Mouse (Mus musculus): ENCODE measurements around the gene Mmp24. TPM values are rescaled to one million over a fixed set of nuclear protein-coding genes. Genes with fewer than 3 reads are reported as not detected.
"Not testable (repeated sequence)": the region's sequence is repeated elsewhere in the genome, so short reads cannot be mapped to it uniquely, and the experiment has no call there.

Mmp24 gene
- total RNA-seq, 4 experiments from 2014 or later: not detected

DNA sequence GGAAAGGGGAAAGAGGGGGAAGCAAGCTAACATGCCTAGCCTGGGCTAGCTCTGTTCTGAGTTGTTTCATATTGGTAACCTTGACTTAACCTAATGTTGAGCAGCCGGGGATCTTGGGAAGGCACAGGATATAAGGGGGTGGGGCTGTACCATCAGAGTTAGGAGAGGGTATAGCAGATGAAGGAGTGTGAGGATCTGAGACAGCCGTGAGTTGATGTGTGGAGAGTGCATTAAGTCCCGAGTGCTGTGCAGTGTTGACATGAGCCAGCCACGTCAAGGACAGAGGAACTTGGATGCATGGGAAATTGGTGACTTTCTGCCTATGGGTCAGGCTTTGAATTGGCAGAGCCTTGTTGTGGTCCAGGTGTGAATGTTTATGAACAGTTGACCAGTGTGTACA is 37.5 kb downstream of the Mmp24 start:
- DNase-seq (ENCODE audit: low spot score in 2 of 2): no peak

DNA sequence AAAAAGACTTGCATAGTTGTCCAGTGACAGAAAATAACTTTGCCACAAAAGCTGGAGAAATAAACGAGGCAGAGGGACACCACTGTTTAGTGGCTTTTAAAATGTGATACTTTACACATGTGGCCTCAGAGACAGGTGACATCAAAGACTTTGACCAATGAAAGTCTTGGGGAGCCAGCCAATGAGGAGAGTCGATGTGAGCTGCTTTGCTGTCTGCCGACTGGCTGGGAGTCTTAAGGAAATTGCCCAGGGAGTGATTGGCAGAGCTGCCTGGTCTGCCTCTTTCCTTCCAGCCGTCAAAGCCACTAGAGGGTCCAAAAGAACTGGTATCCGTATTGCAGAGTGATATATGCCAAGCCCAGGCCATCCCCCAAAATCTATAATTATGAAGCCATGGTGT is 39.7 kb downstream of the Mmp24 start:
- DNase-seq (ENCODE audit: low spot score in 2 of 2): no peak

DNA sequence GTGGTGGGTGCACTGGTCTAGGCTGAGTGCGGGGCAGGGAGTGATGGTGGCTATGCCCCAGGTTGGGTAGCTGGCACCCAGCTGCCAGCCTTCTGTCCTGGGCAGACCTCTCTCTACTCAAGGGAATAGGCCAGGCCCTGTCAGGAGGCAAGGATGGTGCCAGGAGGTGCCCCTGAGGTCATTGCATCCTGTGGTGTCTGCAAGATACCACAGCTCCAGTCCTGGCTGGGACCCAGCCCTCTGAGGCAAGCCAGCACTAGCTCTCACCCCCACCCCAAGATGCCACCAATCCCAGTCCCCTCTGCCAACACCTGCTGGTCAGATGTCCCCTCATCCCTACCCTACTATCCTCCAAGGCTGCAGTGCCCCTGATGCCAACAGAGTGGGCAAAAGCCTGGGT is 41.0 kb downstream of the Mmp24 start:
- no peak for DNase-seq (ENCODE audit: low spot score in 2 of 2)

DNA sequence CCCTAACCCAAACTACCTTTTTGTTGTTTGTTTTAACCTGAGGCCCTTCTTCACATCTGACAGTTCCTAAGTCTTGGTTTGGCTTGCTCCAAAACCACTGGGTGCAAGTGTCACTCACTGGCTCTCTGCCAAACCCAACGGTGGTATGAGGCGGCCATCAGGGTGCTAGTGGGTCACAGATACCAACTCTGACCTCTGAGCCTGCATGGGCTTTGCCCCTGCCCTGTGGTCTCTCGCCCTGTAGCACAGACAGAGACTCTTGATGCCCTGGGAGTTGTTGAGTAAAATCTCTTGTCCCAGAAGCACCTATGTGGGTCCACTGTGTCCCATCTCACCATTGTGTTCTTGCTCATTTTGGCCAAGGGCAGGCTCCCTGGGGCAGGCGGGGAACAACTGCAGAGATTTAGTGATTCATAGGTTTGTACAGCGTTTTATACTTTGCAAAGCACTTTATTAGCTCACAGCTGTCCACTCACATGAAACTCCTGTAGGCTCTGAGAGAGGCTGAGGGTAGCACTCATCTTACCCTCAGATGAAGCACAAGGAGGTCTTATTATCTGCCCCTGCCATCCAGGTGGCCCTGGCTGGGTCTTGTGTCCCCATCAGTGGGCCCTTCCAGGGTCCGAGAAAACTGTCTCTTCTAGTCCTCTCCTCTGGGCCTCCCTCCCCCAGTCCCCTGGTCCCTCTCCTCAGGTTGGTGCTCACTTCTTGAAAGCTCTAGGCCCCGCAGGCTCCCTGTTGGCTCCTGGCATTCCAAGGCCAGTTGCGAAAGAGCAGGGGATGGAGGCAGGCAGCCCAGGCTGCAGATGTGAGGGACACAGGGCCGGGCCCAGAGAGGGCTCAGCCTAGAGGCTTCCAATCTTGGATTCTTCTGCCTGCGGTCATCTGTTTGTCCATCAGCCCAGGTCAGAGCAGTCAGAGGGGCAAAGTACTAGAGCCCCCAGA is 42.4 kb downstream of the Mmp24 start:
- DNase-seq (ENCODE audit: low spot score in 2 of 2): peak in 1 of 2 experiments; percentile 42

DNA sequence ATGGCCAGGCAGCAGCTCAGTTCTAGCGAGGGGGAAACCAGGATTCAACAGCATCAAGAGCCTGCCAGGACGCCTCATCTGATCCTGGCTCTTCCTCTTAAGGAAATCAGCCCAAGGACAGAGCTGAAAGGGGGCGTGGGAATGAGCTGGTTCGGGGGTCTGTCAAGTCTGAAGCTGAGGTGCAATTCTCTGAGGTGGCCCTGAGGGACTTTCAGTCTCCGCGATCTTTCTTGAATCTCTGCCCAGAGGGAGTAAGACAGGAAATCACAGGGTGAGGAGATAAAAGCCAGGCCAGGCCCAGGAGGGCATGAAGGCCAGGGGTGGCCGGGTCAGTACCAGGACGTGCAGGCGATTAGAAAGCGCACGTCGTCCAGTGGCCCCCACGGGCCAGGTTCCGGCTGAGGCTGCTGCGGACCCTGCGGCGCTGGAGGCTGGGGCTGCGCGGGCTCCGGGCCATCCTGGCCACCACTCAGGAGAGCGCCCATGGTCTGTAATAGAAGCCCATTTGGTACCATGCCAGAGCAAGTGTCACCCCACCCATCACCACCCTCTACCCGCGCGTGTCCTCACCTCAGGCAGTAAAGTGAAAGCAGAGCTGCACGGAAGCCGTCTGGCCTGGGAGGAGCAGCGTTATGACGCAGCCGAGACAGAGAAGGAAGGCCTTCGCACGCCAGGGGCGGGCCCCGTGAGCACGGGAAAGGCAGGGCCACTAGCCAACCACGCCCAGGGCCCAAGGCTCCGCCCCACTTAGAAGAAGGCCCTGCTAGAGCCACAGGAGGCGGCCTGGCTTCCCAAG is 43.7 kb downstream of the Mmp24 start:
- DNase-seq (ENCODE audit: low spot score in 2 of 2): peak; percentile 95 to 97

DNA sequence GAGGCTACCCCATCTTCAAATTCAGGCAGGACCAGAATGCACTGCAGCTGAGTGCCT is 44.1 kb downstream of the Mmp24 start, which contains the start of gene BC029722:
Gene BC029722 (minus strand): TSS at position 35 of the 57 bp plus-strand sequence.
- no peak for DNase-seq (ENCODE audit: low spot score in 2 of 2)

DNA sequence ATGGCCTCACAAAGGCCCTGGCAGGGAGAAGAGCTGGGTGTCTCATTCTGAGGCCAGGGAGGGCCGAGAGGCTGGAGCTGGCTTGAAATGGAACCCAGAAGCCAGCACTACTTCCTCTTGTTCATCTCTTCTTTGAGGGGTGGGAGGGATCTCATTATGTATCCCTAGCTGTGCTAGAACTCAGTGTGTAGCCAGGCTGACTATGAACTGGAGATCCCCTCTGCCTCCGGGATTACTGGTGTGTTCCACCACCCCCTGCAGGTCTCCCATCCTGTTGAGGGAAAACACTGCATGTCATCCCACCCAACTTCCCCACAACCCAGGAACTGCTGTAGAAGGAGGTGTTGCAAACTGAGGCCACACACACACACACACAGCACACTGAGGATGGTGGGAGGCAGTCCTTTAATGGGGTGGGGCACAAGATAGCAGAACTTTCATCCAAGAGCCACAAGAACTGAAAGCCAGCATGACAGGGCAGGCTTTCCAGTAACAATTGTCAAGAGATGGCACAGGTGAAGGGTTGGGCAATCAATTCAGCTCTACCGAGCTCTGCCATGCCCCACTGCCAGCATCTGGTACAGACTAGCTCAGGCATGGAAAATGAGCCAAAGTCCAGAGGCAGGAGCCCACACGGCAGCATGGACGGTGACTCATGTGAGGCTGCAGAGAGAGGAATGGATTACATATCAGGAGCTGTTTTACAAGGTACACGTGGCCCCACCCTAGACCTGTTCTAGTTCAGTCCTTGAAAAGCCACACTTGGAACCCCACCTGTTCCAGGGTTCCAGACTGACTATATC is 44.5 kb downstream of the Mmp24 start:
- no peak for DNase-seq (ENCODE audit: low spot score in 2 of 2)

DNA sequence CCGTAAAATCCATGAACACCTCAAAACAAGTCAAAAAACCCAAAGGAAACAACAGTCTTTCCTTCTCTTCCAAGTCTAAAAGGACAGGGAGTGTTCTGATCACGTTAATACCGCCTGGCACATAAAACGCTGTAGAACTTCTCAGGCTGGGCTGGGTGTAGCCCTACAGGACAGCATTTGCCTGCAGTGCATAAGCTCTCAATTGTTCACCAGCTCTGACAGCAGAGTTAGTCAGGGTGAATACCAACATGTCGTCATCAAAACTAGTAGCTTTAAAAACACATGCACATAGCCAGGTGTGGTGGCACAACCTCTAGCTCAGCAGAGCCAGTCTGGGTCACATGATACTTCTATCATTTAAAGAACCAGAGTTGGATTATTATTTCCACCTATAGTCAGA is 45.6 kb downstream of the Mmp24 start:
- DNase-seq (ENCODE audit: low spot score in 2 of 2): no peak

DNA sequence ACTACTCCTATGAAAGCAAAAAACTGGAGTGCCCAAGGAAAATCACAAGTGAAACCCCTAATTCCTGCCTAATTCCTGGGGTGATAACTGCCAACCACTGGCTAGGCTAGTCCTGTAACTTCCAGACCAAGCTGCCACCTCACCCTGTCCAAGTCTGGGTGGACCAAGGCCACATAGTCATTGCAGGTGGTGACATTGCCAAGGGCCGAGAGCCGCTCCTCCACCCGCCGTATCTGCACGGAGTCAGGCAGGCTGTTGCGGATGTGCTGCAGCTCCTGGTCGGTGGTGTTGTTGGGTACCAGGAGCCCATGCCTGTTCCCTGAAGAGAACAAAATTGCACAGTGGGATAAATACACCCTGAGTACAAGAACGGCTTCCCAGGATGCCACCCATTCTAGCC is 48.6 kb downstream of the Mmp24 start:
- DNase-seq (ENCODE audit: low spot score in 2 of 2): no peak

DNA sequence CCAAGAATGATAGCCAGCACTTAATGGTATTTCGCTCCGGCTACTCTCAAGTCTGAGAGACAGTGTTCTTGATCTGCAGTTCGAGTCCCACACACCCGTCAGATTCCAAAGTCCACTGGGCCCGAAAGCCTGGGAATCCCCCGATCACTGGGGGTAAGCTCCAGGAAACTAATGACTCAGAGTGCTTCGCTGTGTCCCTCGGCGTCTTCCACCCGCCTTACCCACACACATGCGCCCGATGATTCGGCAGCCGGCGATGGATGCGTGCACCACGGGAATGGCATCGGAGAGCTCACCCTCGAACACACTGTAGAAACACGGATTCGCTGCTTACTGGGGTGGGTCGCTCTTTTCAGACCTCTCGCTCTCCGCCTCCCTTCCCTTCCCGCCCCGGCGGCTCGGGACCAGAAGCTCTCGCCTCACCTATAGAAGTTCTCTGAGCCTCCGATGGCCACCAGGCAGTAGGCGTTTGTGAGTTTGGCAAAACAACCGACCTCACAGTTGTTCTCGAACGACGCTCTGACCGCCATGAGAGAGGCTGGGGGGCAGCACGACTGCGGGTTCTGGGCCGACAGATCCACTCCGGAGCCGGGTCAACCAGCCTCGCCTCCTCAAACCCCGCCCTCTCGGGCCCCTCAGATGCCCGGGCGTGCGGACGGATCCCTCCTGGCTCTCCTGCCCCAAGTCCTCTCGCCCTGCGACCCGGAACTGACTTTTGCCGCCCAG is 50.9 kb downstream of the Mmp24 start:
- no peak for DNase-seq (ENCODE audit: low spot score in 2 of 2)

DNA sequence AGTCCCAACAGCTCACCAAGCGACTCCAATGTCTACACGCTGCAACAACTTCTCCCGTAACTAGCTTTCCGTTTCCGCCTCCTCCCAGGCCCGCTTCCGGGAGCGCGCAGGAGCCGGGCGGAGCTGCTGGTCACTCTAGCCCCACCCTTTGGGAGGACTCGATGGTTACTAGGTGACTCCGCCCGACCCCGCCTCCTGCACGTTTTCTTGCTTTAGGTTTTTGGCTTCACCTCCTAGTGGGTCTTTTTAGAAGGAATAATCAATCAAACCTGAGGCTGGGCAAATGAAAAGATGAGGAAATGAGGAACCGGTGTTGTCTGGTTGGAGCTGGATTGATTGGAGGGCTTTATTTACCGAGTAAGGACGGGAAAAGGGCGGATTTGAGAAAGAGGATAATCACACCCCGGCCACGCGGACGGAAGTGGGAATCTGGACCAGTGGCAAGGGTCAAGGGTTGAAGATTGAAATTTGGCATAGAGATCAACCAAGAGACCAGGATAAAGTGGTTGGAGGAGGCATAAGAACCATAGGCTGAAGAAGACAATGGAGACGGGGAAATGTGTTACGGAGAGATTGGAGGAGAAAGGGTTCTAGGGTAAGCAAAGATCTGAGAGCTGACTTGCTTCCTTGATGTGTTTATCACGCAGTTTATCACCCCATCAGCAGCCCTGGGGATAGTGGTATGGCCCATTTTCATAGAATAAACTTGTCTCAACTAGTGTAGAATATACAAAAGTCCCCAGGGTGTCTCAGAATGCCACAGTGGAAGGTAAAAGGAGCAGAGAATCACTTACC is 51.7 kb downstream of the Mmp24 start, which contains the start of gene Eif6:
Gene Eif6 (minus strand): TSS at position 296 of the 795 bp plus-strand sequence.
- peak; percentile 70 to 76 for DNase-seq (ENCODE audit: low spot score in 2 of 2)

DNA sequence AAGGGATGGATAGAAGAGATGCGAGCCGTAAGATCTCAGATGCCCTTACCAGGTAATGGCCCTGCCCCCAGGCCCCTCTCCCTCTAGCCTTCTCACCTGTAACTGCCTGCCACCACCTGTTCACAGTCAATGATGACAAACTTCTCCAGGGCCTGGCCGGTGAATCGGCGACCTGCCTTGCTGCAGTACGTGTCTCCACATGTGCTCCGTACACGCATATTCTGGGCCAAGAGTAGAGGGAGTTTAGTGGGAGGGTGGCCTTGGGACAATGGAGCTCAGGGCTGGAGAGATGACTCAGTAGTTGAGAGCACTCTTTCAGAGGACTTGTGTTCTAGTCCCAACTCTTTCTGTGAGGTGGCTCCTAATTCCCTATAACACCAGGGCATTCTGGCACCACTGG is 55.7 kb downstream of the Mmp24 start:
- no peak for DNase-seq (ENCODE audit: low spot score in 2 of 2)

DNA sequence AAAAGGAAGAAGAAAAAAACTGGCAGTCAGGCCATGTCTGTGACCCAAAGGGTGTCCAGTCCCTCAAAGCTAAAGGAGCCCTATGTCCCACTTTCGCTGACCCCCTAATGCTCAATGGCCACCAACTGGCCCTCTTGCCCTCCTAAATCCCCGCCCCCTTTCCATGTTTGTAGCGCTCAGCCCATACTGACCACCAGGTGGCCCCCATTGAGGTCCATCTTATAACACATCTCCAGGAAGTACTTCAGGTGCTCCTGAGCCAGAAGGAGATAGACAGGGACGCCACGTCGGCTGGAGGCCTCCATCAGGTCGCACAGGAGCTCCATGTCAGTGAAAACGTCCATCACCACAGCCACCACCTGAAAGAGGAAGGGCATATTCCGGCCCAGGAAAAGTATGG is 56.2 kb downstream of the Mmp24 start:
- DNase-seq (ENCODE audit: low spot score in 2 of 2): no peak

DNA sequence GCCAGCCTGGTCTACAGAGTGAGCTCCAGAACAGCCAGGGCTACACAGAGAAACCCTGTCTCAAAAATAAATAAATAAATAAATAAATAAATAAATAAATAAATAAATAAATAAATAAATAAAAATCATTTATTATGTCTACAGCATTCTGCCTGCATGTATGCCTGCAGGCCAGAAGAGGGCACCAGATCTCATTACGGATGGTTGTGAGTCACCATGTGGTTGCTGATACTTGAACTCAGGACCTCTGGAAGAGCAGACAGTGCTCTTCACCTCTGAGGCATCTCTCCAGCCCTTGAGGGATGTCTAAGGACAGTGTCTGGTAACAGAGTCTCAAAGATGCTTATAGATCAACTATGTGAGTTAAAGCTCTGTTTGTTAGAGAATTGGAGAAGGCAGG is 56.9 kb downstream of the Mmp24 start:
- not testable (repeated sequence) for DNase-seq (ENCODE audit: low spot score in 2 of 2)

DNA sequence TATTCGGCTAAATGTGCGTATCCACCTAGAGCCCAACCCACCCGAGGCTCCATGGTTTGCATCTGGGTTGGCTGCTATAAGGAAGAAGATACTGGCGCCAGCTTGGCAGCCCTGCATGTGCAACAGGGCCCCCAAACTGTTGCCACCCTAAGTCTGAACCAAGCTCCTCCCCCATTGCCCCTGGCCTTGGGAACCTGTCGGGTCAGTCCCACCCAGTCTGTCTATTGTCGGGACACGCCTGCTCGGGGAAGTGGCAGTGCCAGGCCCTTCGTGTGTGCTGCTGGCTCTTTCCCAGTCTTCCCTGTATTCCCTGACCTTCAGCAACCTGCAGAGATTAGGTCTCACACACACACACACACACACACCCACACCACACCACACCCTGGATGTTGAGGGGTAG is 59.6 kb downstream of the Mmp24 start, which contains the start of gene Fam83c:
Gene Fam83c (minus strand): TSS at position 123 of the 400 bp plus-strand sequence.
- no peak for DNase-seq (ENCODE audit: low spot score in 2 of 2)

DNA sequence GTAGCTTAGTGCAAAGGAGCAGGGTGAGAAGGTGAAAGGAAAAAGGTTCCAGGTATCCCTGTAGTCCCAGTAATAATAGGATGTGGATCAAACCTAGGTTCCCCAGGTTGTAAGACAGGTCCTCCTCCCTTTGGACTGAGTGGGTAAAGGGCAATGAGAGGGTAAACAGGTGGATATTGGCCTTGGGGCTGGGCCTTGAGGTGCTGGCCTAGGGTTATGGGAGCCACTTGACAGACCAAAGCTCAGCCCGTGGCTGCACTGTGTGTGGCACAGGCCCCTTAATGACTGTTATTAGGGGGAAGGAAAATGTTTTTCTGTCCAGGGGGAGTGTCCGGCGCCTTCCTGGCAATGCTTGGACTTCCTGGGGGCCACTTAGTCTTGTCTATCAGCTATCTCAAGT is 62.8 kb downstream of the Mmp24 start:
- no peak for DNase-seq (ENCODE audit: low spot score in 2 of 2)

DNA sequence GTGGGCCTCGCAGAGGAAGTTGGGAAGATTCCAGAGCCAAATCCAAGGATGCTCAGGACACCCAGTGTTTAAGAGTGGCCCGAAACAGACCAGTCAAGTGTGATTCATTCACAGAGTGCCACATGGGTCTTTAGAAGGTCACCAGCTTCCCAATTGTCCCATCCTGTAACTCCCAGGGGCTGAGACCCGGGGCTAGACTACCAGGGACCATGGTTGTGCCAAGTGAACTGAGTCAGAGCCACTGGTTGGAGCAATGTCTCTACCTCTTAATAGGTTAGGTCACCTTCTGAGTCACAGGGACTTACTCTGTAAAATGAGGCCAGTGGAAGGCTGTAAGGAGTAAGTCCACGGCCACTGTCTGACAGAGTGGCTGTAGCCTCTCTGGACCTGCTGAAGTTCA is 63.8 kb downstream of the Mmp24 start:
- no peak for DNase-seq (ENCODE audit: low spot score in 2 of 2)

DNA sequence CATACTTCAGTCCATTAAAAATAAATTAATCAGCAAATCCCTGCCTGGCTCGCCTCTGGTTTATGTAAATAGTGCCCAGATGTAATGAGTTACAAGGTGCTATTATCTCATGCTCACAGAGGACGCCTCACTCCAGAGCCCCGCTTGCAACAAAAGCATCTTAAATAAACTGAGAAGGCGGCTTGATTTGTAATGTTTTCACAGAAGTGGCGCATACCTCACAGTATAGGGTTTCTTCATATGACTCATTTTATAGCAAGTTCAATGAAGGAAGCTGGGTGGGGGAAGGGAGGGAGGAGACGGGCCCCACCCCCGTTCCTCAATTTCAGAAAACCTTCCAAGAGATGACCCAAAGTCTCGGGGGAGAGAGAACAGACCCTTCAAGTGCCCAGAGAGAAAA is 71.8 kb downstream of the Mmp24 start:
- DNase-seq (ENCODE audit: low spot score in 2 of 2): no peak

DNA sequence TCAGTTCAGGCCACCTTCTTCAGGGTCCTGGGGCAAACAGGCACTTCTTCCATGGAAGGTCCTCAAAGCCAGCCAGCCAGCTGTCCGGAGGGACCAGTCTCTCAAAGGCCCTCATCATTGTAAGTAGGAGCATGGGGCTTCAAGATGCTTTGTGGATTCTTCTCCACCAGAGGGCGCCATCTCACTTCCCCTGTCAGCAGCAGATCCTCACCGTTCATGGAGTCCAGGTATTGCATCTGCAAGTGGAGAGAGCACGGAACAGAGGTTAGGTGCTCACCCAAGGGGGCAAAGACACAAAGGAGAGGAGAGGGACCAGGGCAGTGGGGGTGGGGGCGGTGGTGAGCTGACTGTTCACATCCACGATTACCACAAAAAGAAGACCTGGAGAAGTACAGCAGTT is 73.1 kb downstream of the Mmp24 start:
- DNase-seq (ENCODE audit: low spot score in 2 of 2): peak; percentile 66 to 74

DNA sequence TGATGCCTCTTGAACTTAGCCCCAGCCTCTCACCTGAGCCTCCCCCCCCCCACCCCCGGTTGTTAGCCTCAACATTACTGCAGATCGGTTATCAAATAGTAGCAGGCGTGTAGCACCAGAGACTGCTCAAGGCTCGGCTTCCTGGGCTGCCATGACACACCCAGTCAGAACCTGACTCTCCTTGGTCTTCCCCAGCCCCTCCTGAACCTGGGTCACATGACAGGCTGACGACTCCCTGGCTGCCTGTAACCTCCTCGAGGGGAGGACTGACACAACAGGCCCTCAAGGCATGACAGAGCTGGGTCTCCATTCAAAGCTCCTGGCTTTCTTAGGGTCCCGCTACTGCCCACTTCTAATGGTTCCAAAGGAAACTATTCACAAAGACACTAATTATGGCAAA is 74.3 kb downstream of the Mmp24 start:
- no peak for DNase-seq (ENCODE audit: low spot score in 2 of 2)

DNA sequence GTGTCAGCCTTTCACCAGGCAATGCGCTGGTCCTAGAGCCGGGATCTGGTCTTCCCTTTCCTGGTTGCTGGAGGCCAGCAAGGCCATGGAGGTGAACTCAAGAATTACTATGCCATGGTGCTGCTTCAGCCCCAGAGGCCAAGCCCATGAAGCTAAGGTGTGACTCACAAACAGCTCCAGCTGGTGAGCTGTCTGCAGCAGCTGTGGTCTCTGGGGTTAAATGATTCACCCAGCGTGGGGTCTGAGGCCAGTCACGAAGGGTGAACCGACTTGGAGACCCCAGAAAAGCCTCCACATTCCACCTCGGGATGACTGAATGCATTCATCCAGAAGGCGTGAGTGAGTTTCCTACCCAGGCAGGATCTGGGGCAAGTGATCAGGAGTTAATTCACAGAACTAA is 75.0 kb downstream of the Mmp24 start:
- DNase-seq (ENCODE audit: low spot score in 2 of 2): no peak
